Mouse (Mus musculus) layer of hippocampus, adult 6 months (tissue): ENCODE measurements around the gene Rad54l. TPM values are rescaled to one million over a fixed set of nuclear protein-coding genes. Genes with fewer than 3 reads are reported as not detected.

Experiments used
- long read RNA-seq, 2 experiments: library from polyadenylated mRNA; unstranded; transcript quantifications; one replicate each; pipeline ENCODE4 v2.0.0; 2019 to 2020
- polyA plus RNA-seq: library from polyadenylated mRNA; unstranded; fragments of <200 nt; fragmentation: Nextera tagmentation; gene quantifications from 2 replicates; pipeline ENCODE4 v1.2.3, GENCODE M21; 2021

The Rad54l gene
- 0.34 and 0.48 TPM in 2 replicates for polyA plus RNA-seq
- long read RNA-seq, experiment 1, partial matches to known transcripts = 0 of 1 reads
- long read RNA-seq, experiment 1, other reads (novel, unspliced or antisense) = 1 of 1 reads
- long read RNA-seq, experiment 2, partial matches to known transcripts = 0 of 3 reads
- long read RNA-seq, experiment 2, other reads (novel, unspliced or antisense) = 2 of 3 reads

GRCm38 (mm10) chr4:116123602-116124519 is at the start of gene Rad54l, which contains the start of gene Pomgnt1:
Gene Rad54l (minus strand): TSS chr4:116123690.
Gene Pomgnt1 (plus strand): TSS chr4:116123840.

GRCm38 (mm10) chr4:116173072-116173471 is 49.6 kb upstream of the Rad54l start, which contains the start of the genes 1700042G07Rik and Gm49337:
Gene 1700042G07Rik (plus strand): TSS chr4:116173372.
Gene Gm49337 (plus strand): TSS chr4:116173384.

GRCm38 (mm10) chr4:116167404-116167803 is 43.9 kb upstream of the Rad54l start, which contains the start of gene Tspan1:
Gene Tspan1 (minus strand): TSS chr4:116167601.

GRCm38 (mm10) chr4:116151238-116151637 is 27.7 kb upstream of the Rad54l start, which contains the start of gene Lurap1:
Gene Lurap1 (minus strand): TSS chr4:116151338.

GRCm38 (mm10) chr4:116074861-116075620 is 48.4 kb downstream of the Rad54l start, which contains the start of the genes Uqcrh and Lrrc41:
Gene Uqcrh (minus strand): TSS chr4:116075071.
Gene Lrrc41 (plus strand): TSS chr4:116075269.

GRCm38 (mm10) chr4:116053399-116053961 is 70.0 kb downstream of the Rad54l start, which contains the start of gene Nsun4:
Gene Nsun4 (minus strand): TSS chr4:116053876.

Other genes with a start within 250 kb of the Rad54l start
- 0.13 and 0.15 TPM in 2 replicates for gene Kncn, start 239.3 kb downstream of the Rad54l start, polyA plus RNA-seq
- 0.50 and 0.63 TPM in 2 replicates for gene 6430628N08Rik, start 233.0 kb downstream of the Rad54l start, polyA plus RNA-seq
- gene Dmbx1, start 183.8 kb downstream of the Rad54l start, polyA plus RNA-seq = 0.04 TPM in 1 of 2 replicates, not detected in the other
- 120 and 129 TPM in 2 replicates for gene Faah, start 105.8 kb downstream of the Rad54l start, polyA plus RNA-seq
- 10.3 and 12.8 TPM in 2 replicates for gene Nsun4, start 69.8 kb downstream of the Rad54l start, polyA plus RNA-seq
- 723 and 862 TPM in 2 replicates for gene Uqcrh, start 48.6 kb downstream of the Rad54l start, polyA plus RNA-seq
- gene Lrrc41, start 48.4 kb downstream of the Rad54l start, polyA plus RNA-seq = 23.5 and 27.0 TPM in 2 replicates
- 16.9 and 20.5 TPM in 2 replicates for gene Pomgnt1, start 150 bp upstream of the Rad54l start, polyA plus RNA-seq
- gene Lurap1, start 27.6 kb upstream of the Rad54l start, polyA plus RNA-seq = 5.7 and 6.0 TPM in 2 replicates
- 0.18 TPM in 1 of 2 replicates, not detected in the other for gene Tspan1, start 43.9 kb upstream of the Rad54l start, polyA plus RNA-seq
- not detected in 2 replicates for gene 1700042G07Rik, start 49.7 kb upstream of the Rad54l start, polyA plus RNA-seq
- not detected in 2 replicates for gene Gm49337, start 49.7 kb upstream of the Rad54l start, polyA plus RNA-seq
- 9.5 and 10.5 TPM in 2 replicates for gene Pik3r3, start 97.9 kb upstream of the Rad54l start, polyA plus RNA-seq